Mouse (Mus musculus) neural tube, embryonic 11.5 days (tissue): ENCODE results near the gene Zbtb45. TPM values are rescaled to one million over a fixed set of nuclear protein-coding genes. Genes with fewer than 3 reads are reported as not detected.

Experiments
- ATAC-seq: fragments of 200-750 bp; cut with Nextera tagmentation; 2 replicates; pipeline ENCODE4 v1.8.0; 2017; ENCODE audit warnings: moderate number of reproducible peaks, mild to moderate bottlenecking, moderate TSS enrichment, moderate library complexity; ENCODE audit not compliant: insufficient read depth, low FRiP score, low TSS enrichment
- DNase-seq: peaks from one replicate; pipeline ENCODE4 v3.0.0-alpha.2; 2015; ENCODE audit warnings: low spot score
- H3K27ac ChIP-seq: fragments of 300-500 bp; sonication (generic); 2 replicates; pipeline ENCODE4 v1.5.1; 2014; ENCODE audit warnings: low read depth, mild to moderate bottlenecking, low read length
- H3K27me3 ChIP-seq: fragments of 300-500 bp; sonication (generic); 2 replicates; pipeline ENCODE4 v1.6.1; 2014; ENCODE audit warnings: mild to moderate bottlenecking, low read length, mixed read lengths; ENCODE audit not compliant: control insufficient read depth, insufficient read depth
- H3K36me3 ChIP-seq: fragments of 300-500 bp; sonication (generic); 2 replicates; pipeline ENCODE4 v1.6.1; 2014; ENCODE audit warnings: mild to moderate bottlenecking, low read length, moderate library complexity, mixed read lengths; ENCODE audit not compliant: control insufficient read depth, insufficient read depth
- H3K4me1 ChIP-seq: fragments of 300-500 bp; sonication (generic); 2 replicates; pipeline ENCODE4 v1.6.1; 2014; ENCODE audit warnings: low read length, mixed read lengths; ENCODE audit not compliant: control insufficient read depth, insufficient read depth
- H3K4me2 ChIP-seq: fragments of 300-500 bp; sonication (generic); 2 replicates; pipeline ENCODE4 v1.6.1; 2014; ENCODE audit warnings: low read depth, mild to moderate bottlenecking, moderate library complexity
- H3K4me3 ChIP-seq: fragments of 300-500 bp; sonication (generic); 2 replicates; pipeline ENCODE4 v1.5.1; 2014; ENCODE audit warnings: low read depth, low read length
- H3K9ac ChIP-seq: fragments of 300-500 bp; sonication (generic); 2 replicates; pipeline ENCODE4 v1.6.1; 2014; ENCODE audit warnings: mild to moderate bottlenecking, low read length
- H3K9me3 ChIP-seq: fragments of 300-500 bp; sonication (generic); 2 replicates; pipeline ENCODE4 v1.6.1; 2016; ENCODE audit warnings: low read length; ENCODE audit not compliant: control insufficient read depth
- WGBS: fragments of 180-500 bp; shearing (Covaris S2); extraction: QIAGEN DNeasy Blood & Tissue Kit; methylation state at CpG from one replicate; pipeline ENCODE4 v1.1.7; 2014; 5-methylcytosine and 5-hydroxymethylcytosine counted together
- polyA plus RNA-seq: library from polyadenylated mRNA; unstranded; fragments of >200 nt; fragmentation: Nextera tagmentation; extraction: Ambion mirVana; gene quantifications from 2 replicates; pipeline ENCODE4 v1.2.1, GENCODE M21; 2014

The Zbtb45 gene
- polyA plus RNA-seq, 1 experiment from 2014 or later = 33.5 TPM

DNA sequence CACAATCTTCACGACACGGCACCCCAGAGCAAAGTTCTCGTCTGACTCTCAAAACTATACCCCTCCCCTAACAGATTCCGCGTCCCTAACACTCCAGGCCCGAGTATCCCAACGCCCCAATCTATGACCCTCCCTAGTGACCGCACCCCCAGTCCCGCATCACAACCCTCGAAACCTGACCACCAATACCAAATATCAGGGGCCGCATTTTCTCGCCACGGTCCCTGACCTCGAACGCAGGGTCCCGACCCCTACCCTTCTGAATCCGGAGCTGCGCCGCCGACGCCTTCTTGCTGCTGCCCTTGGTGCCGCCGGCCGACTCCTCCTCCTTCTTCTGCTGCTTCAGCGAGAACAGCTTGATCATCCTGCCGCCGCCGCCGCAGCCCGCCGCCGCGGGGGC, 27.5 kb upstream of the Zbtb45 start:
- peaks cover 8% of the 10 kb centered on the region for H3K36me3 ChIP-seq
- peak overlapping the region; percentile 71 for H3K4me2 ChIP-seq
- H3K9ac ChIP-seq = peak overlapping the region; percentile 86
- DNase-seq (peak; percentile 37), ATAC-seq (0 out of 2 replicates have a peak, but pooled peaks have one; percentile 2)
- 2% methylated on average over 29 of the region's 33 CpGs for WGBS
- H3K27ac ChIP-seq = peak overlapping the region; percentile 97
- peak overlapping the region; percentile 78 for H3K4me3 ChIP-seq
- H3K9me3 ChIP-seq = no peaks in the 10 kb centered on the region
- peaks cover 19% of the 10 kb centered on the region for H3K4me1 ChIP-seq
- H3K27me3 ChIP-seq = peaks cover 10% of the 10 kb centered on the region

DNA sequence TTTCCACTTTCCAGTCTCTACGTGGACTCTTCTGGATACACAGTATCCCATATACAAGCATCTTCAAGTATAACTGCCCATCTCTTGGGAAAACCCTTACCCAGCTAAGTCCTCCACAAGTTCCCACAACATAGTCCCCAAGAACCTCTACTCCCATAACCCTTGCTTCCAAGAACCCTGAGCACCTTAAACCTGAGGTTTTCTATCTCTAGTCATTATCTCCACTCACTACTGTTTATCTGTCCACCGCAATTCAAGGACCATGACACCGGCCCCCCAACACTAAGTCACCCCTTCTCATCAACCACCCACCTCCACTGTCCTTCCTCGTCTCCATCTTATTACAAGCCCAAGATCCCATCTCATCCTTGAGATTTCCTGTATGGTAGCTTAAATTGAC, 27.0 kb upstream of the Zbtb45 start:
- peak overlapping the region; percentile 78 for H3K4me3 ChIP-seq
- 58% methylated on average over 4 of the region's 4 CpGs for WGBS
- ATAC-seq (no peak), DNase-seq (no peak)
- H3K4me1 ChIP-seq = peaks cover 19% of the 10 kb centered on the region
- H3K27ac ChIP-seq = no peak overlapping the region; the same call in 1 of the 2 replicates
- 0 out of 2 replicates have a peak, but pooled peaks cover 8% of the 10 kb centered on the region for H3K27me3 ChIP-seq
- H3K9me3 ChIP-seq = no peaks in the 10 kb centered on the region
- peak overlapping the region; percentile 86 for H3K9ac ChIP-seq
- peak overlapping the region; percentile 71 for H3K4me2 ChIP-seq
- peaks cover 8% of the 10 kb centered on the region for H3K36me3 ChIP-seq

- DNase-seq (no peak), ATAC-seq (no peak; the same call in 1 of the 2 replicates)
- Histone ChIP-seq H3K9ac (no peak overlapping the region), H3K27me3 (no peaks in the 10 kb centered on the region), H3K4me2 (peak overlapping the region; percentile 79; the same call in 1 of the 2 replicates), H3K27ac (peak overlapping the region; percentile 88; the same call in 1 of the 2 replicates), H3K4me1 (peaks cover 19% of the 10 kb centered on the region), H3K4me3 (peak overlapping the region; percentile 56; the same call in 1 of the 2 replicates), H3K9me3 (no peaks in the 10 kb centered on the region), H3K36me3 (peaks cover 15% of the 10 kb centered on the region)
- WGBS = 90% methylated on average over 17 of the region's 17 CpGs
Measured at GRCm38 (mm10) chr7:13035211-13035855, 25.5 kb upstream of the Zbtb45 start.

GRCm38 (mm10) chr7:13034148-13034977, 24.5 kb upstream of the Zbtb45 start, which contains the start of gene Chmp2a:
Gene Chmp2a (minus strand): TSS chr7:13034807.
- H3K4me1 ChIP-seq = peaks cover 19% of the 10 kb centered on the region
- peak; percentile 96 for DNase-seq
- peak within 1 kb of the TSS; percentile 79 for H3K4me2 ChIP-seq
- under 1% methylated on average over 45 of the region's 45 CpGs for WGBS
- peak within 1 kb of the TSS; percentile 56 for H3K4me3 ChIP-seq
- no peaks in the 10 kb centered on the region for H3K9me3 ChIP-seq
- peak within 1 kb of the TSS; percentile 69 for H3K9ac ChIP-seq
- peaks cover 25% of the 10 kb centered on the region for H3K36me3 ChIP-seq
- peak; percentile 69 for ATAC-seq
- no peaks in the 10 kb centered on the region for H3K27me3 ChIP-seq
- H3K27ac ChIP-seq = peak within 1 kb of the TSS; percentile 88

DNA sequence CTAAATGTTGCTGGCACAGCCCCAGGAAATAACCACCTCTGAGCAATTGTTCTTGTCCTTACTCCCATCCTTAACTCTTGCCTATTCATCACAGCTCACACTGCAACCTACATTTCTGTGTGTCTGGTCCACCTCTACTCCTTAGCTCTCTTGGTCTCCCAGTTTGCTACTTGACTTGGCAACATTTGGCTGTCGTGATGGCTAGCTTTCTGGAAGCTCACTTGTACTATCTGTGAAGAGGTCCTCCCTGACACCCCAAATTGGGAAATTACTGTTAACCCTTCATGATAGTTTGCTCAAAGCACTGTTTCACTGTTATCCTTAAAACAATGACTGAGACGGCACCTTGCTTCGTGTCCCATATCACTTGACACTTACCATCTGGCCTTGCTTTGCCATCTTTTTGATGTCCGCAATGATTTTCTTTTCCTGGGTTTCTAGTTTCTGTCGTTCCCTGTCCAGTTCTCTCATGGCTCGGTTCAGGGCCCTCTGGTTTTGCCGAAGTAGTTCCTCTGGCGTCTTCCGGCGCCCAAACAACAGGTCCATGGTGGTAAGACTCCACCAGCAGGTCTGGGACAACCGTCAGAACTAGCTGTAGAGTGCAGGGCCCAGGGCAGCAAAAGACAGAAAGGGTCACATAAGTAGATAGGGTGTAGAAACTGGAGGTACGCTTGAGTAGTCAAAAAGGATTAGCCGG, 23.8 kb upstream of the Zbtb45 start:
- DNase-seq (no peak), ATAC-seq (no peak)
- no peaks in the 10 kb centered on the region for H3K27me3 ChIP-seq
- no peaks in the 10 kb centered on the region for H3K9me3 ChIP-seq
- H3K9ac ChIP-seq = peak overlapping the region; percentile 69
- peak overlapping the region; percentile 88 for H3K27ac ChIP-seq
- WGBS = 52% methylated on average over 13 of the region's 13 CpGs
- peak overlapping the region; percentile 79 for H3K4me2 ChIP-seq
- peak overlapping the region; percentile 56 for H3K4me3 ChIP-seq
- H3K36me3 ChIP-seq = peaks cover 33% of the 10 kb centered on the region
- peaks cover 14% of the 10 kb centered on the region for H3K4me1 ChIP-seq

- Histone ChIP-seq H3K27ac (no peak overlapping the region), H3K36me3 (peaks cover 42% of the 10 kb centered on the region), H3K4me1 (peaks cover 14% of the 10 kb centered on the region; the same call in 1 of the 2 replicates), H3K4me2 (no peak overlapping the region), H3K27me3 (no peaks in the 10 kb centered on the region), H3K4me3 (0 out of 2 replicates have a peak overlapping the region, but pooled peaks have one; percentile 8), H3K9me3 (no peaks in the 10 kb centered on the region), H3K9ac (no peak overlapping the region)
- 93% methylated on average over 7 of the region's 7 CpGs for WGBS
- no peak for ATAC-seq
- DNase-seq = no peak
Measured at GRCm38 (mm10) chr7:13032541-13032940, 22.7 kb upstream of the Zbtb45 start.

GRCm38 (mm10) chr7:13031983-13032382, 22.1 kb upstream of the Zbtb45 start:
- peaks cover 14% of the 10 kb centered on the region; the same call in 1 of the 2 replicates for H3K4me1 ChIP-seq
- WGBS = 95% methylated on average over 2 of the region's 2 CpGs

GRCm38 (mm10) chr7:13031069-13031468, 21.2 kb upstream of the Zbtb45 start:
- no peaks in the 10 kb centered on the region for H3K27me3 ChIP-seq
- no peaks in the 10 kb centered on the region for H3K9me3 ChIP-seq
- H3K9ac ChIP-seq = no peak overlapping the region
- H3K27ac ChIP-seq = no peak overlapping the region
- no peak overlapping the region for H3K4me2 ChIP-seq
- ATAC-seq (no peak), DNase-seq (no peak)
- peaks cover 47% of the 10 kb centered on the region for H3K36me3 ChIP-seq
- H3K4me1 ChIP-seq = peaks cover 13% of the 10 kb centered on the region
- H3K4me3 ChIP-seq = no peak overlapping the region
- 76% methylated on average over 5 of the region's 5 CpGs for WGBS

More at GRCm38 (mm10) chr7:13031983-13032382, 22.1 kb upstream of the Zbtb45 start:
- Histone ChIP-seq H3K9ac (no peak overlapping the region), H3K4me3 (no peak overlapping the region), H3K9me3 (no peaks in the 10 kb centered on the region), H3K27me3 (no peaks in the 10 kb centered on the region), H3K27ac (no peak overlapping the region), H3K36me3 (peaks cover 46% of the 10 kb centered on the region), H3K4me2 (no peak overlapping the region)
- ATAC-seq (no peak), DNase-seq (no peak)
